Mouse (Mus musculus): ENCODE measurements around the gene Hspa12a. TPM values are rescaled to one million over a fixed set of nuclear protein-coding genes. Genes with fewer than 3 reads are reported as not detected.

Hspa12a gene
- polyA plus RNA-seq, 1 experiment from 2014 or later = 15.7 TPM

DNA sequence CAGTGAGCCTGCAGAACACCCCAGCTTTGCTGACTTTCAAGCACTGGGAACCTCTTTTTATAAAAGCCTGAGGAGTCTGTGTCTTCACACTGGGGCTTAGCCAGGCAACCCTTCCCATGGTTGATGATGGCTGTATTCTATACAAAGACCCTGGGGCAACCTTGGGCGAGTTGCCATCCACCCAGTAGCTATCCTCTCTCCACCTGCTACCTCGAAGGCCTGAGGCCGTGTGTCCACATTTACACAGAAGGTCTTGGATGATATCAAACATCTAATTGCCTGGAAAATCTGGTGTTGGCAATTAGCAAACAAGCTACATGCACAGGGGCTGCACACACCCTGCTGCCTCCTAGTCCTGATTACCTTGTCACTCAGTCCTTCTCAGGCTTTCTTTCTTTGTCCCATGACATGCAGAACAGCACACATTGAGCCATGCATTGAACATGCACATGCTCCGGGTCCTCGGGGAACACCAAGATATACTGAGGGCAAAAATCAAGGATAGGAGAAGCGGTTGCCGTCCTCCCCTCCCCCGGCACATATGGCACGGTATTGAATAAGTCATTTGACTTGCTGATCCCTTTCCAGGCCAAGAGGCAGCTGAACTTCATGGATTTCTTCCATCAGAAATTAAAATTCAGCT lies 112.1 kb downstream of the Hspa12a start:
- Histone ChIP-seq H3K27me3 (ENCODE audit: control insufficient read depth, insufficient read depth, low read length) (no peaks in the 10 kb centered on the region), H3K9me3 (ENCODE audit: control insufficient read depth, low read length) (no peaks in the 10 kb centered on the region), H3K4me2 (replicated peaks; ENCODE audit: low read depth, low read length) (no peak overlapping the region), H3K36me3 (ENCODE audit: control insufficient read depth, insufficient read depth, low read length) (no peaks in the 10 kb centered on the region), H3K4me1 (replicated peaks; ENCODE audit: control insufficient read depth, insufficient read depth, low read length) (no peaks in the 10 kb centered on the region; the same call in 1 of the 2 replicates), H3K27ac (ENCODE audit: low read depth, low read length) (peak overlapping the region; percentile 72), H3K9ac (ENCODE audit: low read depth, low read length) (no peak overlapping the region), H3K4me3 (ENCODE audit: low read depth, low read length) (no peak overlapping the region)
- WGBS = 66% methylated on average over 9 of the region's 9 CpGs
- DNase-seq (ENCODE audit: low spot score) (peak; percentile 68), ATAC-seq (ENCODE audit: low FRiP score) (peak; percentile 76)

- ATAC-seq (ENCODE audit: low FRiP score) = no peak
- Histone ChIP-seq H3K27ac (ENCODE audit: low read depth, low read length) (no peak overlapping the region), H3K9ac (ENCODE audit: low read depth, low read length) (no peak overlapping the region), H3K36me3 (ENCODE audit: control insufficient read depth, insufficient read depth, low read length) (no peaks in the 10 kb centered on the region), H3K9me3 (ENCODE audit: control insufficient read depth, low read length) (no peaks in the 10 kb centered on the region), H3K27me3 (ENCODE audit: control insufficient read depth, insufficient read depth, low read length) (no peaks in the 10 kb centered on the region), H3K4me1 (replicated peaks; ENCODE audit: control insufficient read depth, insufficient read depth, low read length) (no peaks in the 10 kb centered on the region; the same call in 1 of the 2 replicates), H3K4me3 (ENCODE audit: low read depth, low read length) (no peak overlapping the region), H3K4me2 (replicated peaks; ENCODE audit: low read depth, low read length) (no peak overlapping the region)
- DNase-seq (ENCODE audit: low spot score) = no peak
- WGBS = 92% methylated on average over 7 of the region's 7 CpGs
Measured at GRCm38 (mm10) chr19:58830182-58830581, 113.3 kb downstream of the Hspa12a start.

GRCm38 (mm10) chr19:58829575-58829974 lies 113.9 kb downstream of the Hspa12a start:
- Histone ChIP-seq H3K4me3 (ENCODE audit: low read depth, low read length) (no peak overlapping the region), H3K4me2 (replicated peaks; ENCODE audit: low read depth, low read length) (no peak overlapping the region), H3K27me3 (ENCODE audit: control insufficient read depth, insufficient read depth, low read length) (no peaks in the 10 kb centered on the region), H3K9ac (ENCODE audit: low read depth, low read length) (no peak overlapping the region), H3K36me3 (ENCODE audit: control insufficient read depth, insufficient read depth, low read length) (no peaks in the 10 kb centered on the region), H3K27ac (ENCODE audit: low read depth, low read length) (no peak overlapping the region), H3K4me1 (replicated peaks; ENCODE audit: control insufficient read depth, insufficient read depth, low read length) (no peaks in the 10 kb centered on the region; the same call in 1 of the 2 replicates), H3K9me3 (ENCODE audit: control insufficient read depth, low read length) (no peaks in the 10 kb centered on the region)
- DNase-seq (ENCODE audit: low spot score) (no peak), ATAC-seq (ENCODE audit: low FRiP score) (no peak)
- WGBS = 85% methylated on average over 5 of the region's 5 CpGs

GRCm38 (mm10) chr19:58827656-58828055 lies 115.8 kb downstream of the Hspa12a start:
- no peaks in the 10 kb centered on the region; the same call in 1 of the 2 replicates for H3K4me1 ChIP-seq (replicated peaks; ENCODE audit: control insufficient read depth, insufficient read depth, low read length)
- H3K4me2 ChIP-seq (replicated peaks; ENCODE audit: low read depth, low read length) = no peak overlapping the region
- DNase-seq (ENCODE audit: low spot score) (no peak), ATAC-seq (ENCODE audit: low FRiP score) (no peak)
- H3K9ac ChIP-seq (ENCODE audit: low read depth, low read length) = no peak overlapping the region
- no peak overlapping the region for H3K4me3 ChIP-seq (ENCODE audit: low read depth, low read length)
- H3K27ac ChIP-seq (ENCODE audit: low read depth, low read length) = no peak overlapping the region
- no peaks in the 10 kb centered on the region for H3K9me3 ChIP-seq (ENCODE audit: control insufficient read depth, low read length)
- no peaks in the 10 kb centered on the region for H3K36me3 ChIP-seq (ENCODE audit: control insufficient read depth, insufficient read depth, low read length)
- WGBS = 66% methylated on average over 7 of the region's 7 CpGs
- H3K27me3 ChIP-seq (ENCODE audit: control insufficient read depth, insufficient read depth, low read length) = no peaks in the 10 kb centered on the region

DNA sequence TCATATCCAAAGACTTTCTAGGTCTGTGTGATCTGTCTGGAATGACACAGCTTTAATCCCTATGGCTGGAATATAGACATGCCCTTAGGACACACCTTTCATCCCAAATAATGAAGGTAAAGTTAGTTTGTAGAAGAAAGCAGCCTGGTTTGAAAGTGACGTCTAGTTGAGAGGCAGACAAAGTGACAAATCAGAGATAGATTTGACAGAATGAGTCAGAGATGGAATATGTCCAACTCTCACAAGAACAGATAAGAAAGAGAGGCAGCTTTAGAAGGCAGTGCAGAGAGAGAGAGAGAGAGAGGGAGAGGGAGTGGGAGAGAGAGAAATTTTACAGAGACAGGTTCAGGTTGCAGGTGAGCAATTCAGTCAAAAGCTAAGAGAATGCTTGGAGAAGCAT lies 119.1 kb downstream of the Hspa12a start:
- Histone ChIP-seq H3K27me3 (ENCODE audit: control insufficient read depth, insufficient read depth, low read length) (no peaks in the 10 kb centered on the region), H3K4me2 (replicated peaks; ENCODE audit: low read depth, low read length) (no peak overlapping the region), H3K4me3 (ENCODE audit: low read depth, low read length) (no peak overlapping the region), H3K4me1 (replicated peaks; ENCODE audit: control insufficient read depth, insufficient read depth, low read length) (no peaks in the 10 kb centered on the region), H3K27ac (ENCODE audit: low read depth, low read length) (no peak overlapping the region), H3K9me3 (ENCODE audit: control insufficient read depth, low read length) (no peaks in the 10 kb centered on the region), H3K36me3 (ENCODE audit: control insufficient read depth, insufficient read depth, low read length) (no peaks in the 10 kb centered on the region), H3K9ac (ENCODE audit: low read depth, low read length) (no peak overlapping the region)
- DNase-seq (ENCODE audit: low spot score) (no peak), ATAC-seq (ENCODE audit: low FRiP score) (no peak)
- WGBS = 93% methylated on average over 1 of the region's 1 CpGs

- DNase-seq (ENCODE audit: low spot score) (no peak), ATAC-seq (ENCODE audit: low FRiP score) (no peak)
- Histone ChIP-seq H3K4me2 (replicated peaks; ENCODE audit: low read depth, low read length) (no peak overlapping the region), H3K36me3 (ENCODE audit: control insufficient read depth, insufficient read depth, low read length) (no peaks in the 10 kb centered on the region), H3K27ac (ENCODE audit: low read depth, low read length) (peak overlapping the region; percentile 51), H3K27me3 (ENCODE audit: control insufficient read depth, insufficient read depth, low read length) (no peaks in the 10 kb centered on the region), H3K9me3 (ENCODE audit: control insufficient read depth, low read length) (no peaks in the 10 kb centered on the region), H3K4me1 (replicated peaks; ENCODE audit: control insufficient read depth, insufficient read depth, low read length) (no peaks in the 10 kb centered on the region), H3K4me3 (ENCODE audit: low read depth, low read length) (no peak overlapping the region), H3K9ac (ENCODE audit: low read depth, low read length) (no peak overlapping the region)
- WGBS = 87% methylated on average over 3 of the region's 3 CpGs
Measured at GRCm38 (mm10) chr19:58823301-58823700, 120.2 kb downstream of the Hspa12a start.

- H3K9me3 ChIP-seq (ENCODE audit: control insufficient read depth, low read length) = no peaks in the 10 kb centered on the region
- H3K4me1 ChIP-seq (replicated peaks; ENCODE audit: control insufficient read depth, insufficient read depth, low read length) = no peaks in the 10 kb centered on the region
- 65% methylated on average over 20 of the region's 20 CpGs for WGBS
- H3K27me3 ChIP-seq (ENCODE audit: control insufficient read depth, insufficient read depth, low read length) = no peaks in the 10 kb centered on the region
- no peak overlapping the region for H3K4me3 ChIP-seq (ENCODE audit: low read depth, low read length)
- no peaks in the 10 kb centered on the region for H3K36me3 ChIP-seq (ENCODE audit: control insufficient read depth, insufficient read depth, low read length)
- H3K27ac ChIP-seq (ENCODE audit: low read depth, low read length) = peak overlapping the region; percentile 60
- H3K4me2 ChIP-seq (replicated peaks; ENCODE audit: low read depth, low read length) = no peak overlapping the region
- ATAC-seq (ENCODE audit: low FRiP score) = peak; percentile 63; the same call in 1 of the 2 replicates
- DNase-seq (ENCODE audit: low spot score) = peak; percentile 49
- H3K9ac ChIP-seq (ENCODE audit: low read depth, low read length) = no peak overlapping the region
Measured at GRCm38 (mm10) chr19:58822454-58823200, 120.8 kb downstream of the Hspa12a start.

- Histone ChIP-seq H3K9me3 (ENCODE audit: control insufficient read depth, low read length) (no peaks in the 10 kb centered on the region), H3K27me3 (ENCODE audit: control insufficient read depth, insufficient read depth, low read length) (no peaks in the 10 kb centered on the region), H3K4me2 (replicated peaks; ENCODE audit: low read depth, low read length) (no peak overlapping the region), H3K4me3 (ENCODE audit: low read depth, low read length) (no peak overlapping the region), H3K9ac (ENCODE audit: low read depth, low read length) (no peak overlapping the region), H3K4me1 (replicated peaks; ENCODE audit: control insufficient read depth, insufficient read depth, low read length) (no peaks in the 10 kb centered on the region), H3K36me3 (ENCODE audit: control insufficient read depth, insufficient read depth, low read length) (no peaks in the 10 kb centered on the region), H3K27ac (ENCODE audit: low read depth, low read length) (no peak overlapping the region)
- WGBS = 84% methylated on average over 14 of the region's 14 CpGs
- DNase-seq (ENCODE audit: low spot score) (no peak), ATAC-seq (ENCODE audit: low FRiP score) (no peak)
Measured at GRCm38 (mm10) chr19:58818571-58819415, 124.7 kb downstream of the Hspa12a start.

Data from hindbrain, embryonic 11.5 days (tissue).